Mouse (Mus musculus): ENCODE data around the gene Akr1e1. TPM values are rescaled to one million over a fixed set of nuclear protein-coding genes. Genes with fewer than 3 reads are reported as not detected.
"Not testable (repeated sequence)": the region's sequence is repeated elsewhere in the genome, so short reads cannot be mapped to it uniquely, and the experiment has no call there.

The Akr1e1 gene
- total RNA-seq (2021) = 10 to 100 TPM; 11.0 to 11.3 TPM
- long read RNA-seq, experiment 1, transcript Akr1e1-201 (10 exons, 3,463 nt) = major isoform, 13 of 17 reads
- long read RNA-seq, experiment 1, partial matches to known transcripts = 2 of 17 reads
- long read RNA-seq, experiment 1, other reads (novel, unspliced or antisense) = 2 of 17 reads
- long read RNA-seq, experiment 2, transcript Akr1e1-201 (10 exons, 3,463 nt) = major isoform, 14 of 33 reads
- long read RNA-seq, experiment 2, partial matches to known transcripts = 9 of 33 reads
- long read RNA-seq, experiment 2, other reads (novel, unspliced or antisense) = 5 of 33 reads

DNA sequence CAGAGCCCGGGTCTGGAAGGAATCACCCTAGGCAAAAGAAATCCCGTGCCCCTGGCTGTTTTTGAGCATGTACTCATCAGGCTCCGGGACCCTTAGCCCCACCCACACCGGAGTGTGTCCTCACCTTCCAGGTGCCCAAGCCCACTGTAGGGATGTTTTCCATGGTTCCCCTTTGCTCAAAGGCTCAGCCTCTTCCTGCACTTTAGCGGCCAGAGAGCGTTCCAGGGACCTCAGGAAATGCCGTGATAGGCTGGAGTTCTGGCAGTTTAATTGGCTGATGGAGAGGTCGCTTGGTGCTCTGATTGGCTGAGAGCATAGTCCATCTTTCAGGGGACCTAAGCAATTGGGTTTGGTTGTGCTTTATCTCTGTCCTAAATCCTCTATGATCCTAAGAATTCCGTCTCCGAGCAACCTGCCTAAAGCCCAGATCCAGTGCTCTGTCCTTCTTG, at the start of gene Akr1e1:
Gene Akr1e1 (minus strand): TSS at position 214 of the 449 bp plus-strand sequence.
- intact Hi-C loops (cut with DNase I) = no loop called here
- peak; percentile 73 to 82 for DNase-seq

- no peak for DNase-seq
- intact Hi-C loops (cut with DNase I) = no loop called here
Observed at GRCm38 (mm10) chr13:4658346-4658745, 49.4 kb upstream of the Akr1e1 start.

DNA sequence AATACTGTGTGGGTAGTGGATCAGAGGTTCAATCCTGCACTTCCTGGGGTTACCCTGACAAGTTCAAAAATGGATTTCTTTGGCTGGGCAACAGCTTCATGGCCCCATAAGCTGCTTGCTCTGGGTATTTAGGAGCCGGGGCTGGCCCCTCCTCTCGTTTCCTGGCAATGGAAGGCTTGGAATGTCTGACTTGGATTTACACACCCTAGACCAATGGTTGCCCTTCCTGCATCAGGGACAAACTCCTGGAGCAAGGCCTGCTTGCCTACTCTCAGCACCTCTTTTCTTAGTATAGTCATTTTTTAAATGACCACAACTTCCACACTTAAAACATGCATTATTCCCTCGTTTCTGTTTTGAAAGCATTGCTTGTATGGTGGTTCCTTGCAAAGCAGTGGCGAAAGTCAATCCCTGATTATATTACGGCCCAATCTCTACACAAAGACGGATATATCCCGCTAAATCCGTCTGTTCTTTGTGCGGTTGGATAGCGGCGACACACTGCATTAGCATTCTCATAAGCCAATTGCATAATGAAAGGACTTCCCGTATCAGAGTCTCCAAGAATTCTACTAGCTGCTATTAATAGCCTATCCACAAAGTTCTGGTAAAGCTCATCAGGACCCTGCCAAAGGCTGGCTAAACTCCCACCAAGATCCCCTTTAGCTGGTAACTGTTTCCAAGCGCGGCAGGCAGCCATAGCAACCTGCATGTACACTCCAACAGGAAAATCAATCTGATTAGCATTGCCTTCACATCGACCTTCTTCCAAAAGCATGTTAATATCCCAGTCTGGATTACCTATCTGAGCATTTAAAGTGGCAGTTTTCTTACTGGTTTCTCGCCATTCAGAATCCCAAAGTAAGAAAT, 47.5 kb upstream of the Akr1e1 start:
- no peak for DNase-seq
- intact Hi-C loops (cut with DNase I) = no loop called here

DNA sequence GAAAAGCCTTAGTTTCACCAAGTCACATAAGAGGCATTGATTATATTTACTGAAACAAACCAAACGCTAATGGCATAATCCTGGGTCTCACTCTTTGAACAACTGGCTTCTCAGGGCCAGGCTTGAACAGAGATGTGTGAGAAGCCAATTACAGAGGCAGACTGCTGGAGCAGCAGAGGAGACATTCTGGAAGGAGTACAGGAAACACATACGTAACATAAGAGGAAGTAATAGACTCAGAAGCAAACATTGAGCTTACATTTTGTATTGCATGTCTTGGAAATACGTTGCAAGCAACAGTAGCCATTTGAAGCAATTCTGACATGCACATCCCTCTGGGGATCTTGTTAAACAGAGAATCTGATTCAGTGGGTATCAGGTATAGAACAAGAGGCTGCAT, 41.2 kb upstream of the Akr1e1 start:
- intact Hi-C loops (cut with DNase I) = no loop called here
- DNase-seq = no peak

DNA sequence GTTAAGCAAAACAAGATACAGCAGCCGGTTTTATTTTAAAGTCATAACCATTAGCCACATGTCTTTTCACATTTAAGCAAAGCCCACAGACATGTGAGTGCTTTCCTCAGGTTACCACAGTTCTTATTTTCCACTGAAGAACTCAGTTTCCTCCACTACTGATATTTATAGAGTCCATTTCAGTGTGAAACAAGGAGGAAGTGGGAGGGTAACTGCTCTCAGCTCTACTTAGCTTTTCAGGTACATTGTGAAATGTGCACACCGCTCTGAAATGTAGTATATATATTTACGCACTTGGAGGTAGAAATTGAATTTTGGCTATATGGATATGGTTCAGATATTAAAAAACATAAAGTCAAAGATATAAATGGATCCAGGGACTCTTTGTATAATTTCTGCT, 36.3 kb upstream of the Akr1e1 start:
- intact Hi-C loops (cut with DNase I) = no loop called here
- no peak for DNase-seq

DNA sequence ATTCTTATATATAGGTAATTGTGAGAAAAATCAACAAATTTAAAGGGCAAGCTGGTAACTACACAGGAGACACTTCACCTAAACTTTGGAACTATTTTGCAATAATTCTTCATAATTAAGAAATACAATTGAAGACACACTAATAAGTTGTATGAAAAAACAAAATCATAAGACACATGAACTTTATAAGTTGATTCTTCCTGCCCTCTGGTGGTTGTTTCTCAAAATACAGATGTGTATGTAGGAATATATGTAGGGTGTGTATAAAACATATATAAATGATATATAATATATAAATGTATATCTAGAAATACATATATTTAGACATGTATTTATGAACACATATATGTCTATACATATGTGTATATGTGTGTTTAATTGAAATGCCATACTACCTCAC, 1.9 kb upstream of the Akr1e1 start:
- intact Hi-C loops (cut with DNase I) = no loop called here

GRCm38 (mm10) chr13:4608530-4608929, 444 bp downstream of the Akr1e1 start:
- intact Hi-C loops (cut with DNase I) = no loop called here
- DNase-seq = no peak

More for the DNA sequence above, 1.9 kb upstream of the Akr1e1 start:
- DNase-seq = no peak

- no peak for DNase-seq
- intact Hi-C loops (cut with DNase I) = no loop called here
Observed at GRCm38 (mm10) chr13:4606821-4607220, 2.2 kb downstream of the Akr1e1 start.

GRCm38 (mm10) chr13:4603431-4603830, 5.5 kb downstream of the Akr1e1 start:
- DNase-seq; intact Hi-C loops (cut with DNase I): not testable (repeated sequence)

DNA sequence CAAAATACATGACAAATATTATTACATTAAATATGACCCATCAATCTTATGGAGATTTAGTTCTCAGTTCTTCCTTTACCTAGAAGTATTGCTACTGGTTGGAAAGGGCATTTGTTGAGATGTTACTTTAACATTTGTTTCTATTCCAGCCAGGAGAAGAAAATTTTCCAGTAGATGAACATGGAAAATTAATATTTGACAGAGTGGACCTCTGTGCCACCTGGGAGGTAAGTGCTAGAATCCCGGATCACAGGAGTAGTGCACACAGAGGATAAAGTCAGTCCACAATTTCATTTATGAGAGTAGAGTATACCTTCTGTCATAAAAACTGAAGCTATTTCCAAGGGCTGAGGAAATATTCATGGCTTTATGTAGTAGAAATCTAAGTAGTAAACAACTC, 32.1 kb downstream of the Akr1e1 start:
- intact Hi-C loops (cut with DNase I) = no loop called here
- no peak for DNase-seq

DNA sequence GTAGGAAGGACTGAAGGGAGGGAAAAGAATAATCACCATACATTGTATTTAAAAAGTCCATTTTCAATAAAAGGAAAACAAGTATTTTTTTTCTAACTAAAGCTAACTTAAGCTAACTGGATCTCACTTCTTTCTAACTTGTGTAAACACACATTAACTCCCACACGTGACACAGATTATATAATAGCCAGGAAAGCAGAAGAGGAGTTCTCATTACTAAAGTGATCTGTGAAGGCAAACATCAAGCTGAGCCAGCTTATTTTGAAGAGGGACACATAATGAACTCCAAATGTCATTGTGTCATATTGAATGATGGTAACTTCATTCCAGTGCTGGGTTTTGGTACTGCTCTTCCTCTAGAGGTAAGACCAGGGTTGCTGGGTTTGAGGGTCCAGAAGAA, 35.1 kb downstream of the Akr1e1 start, which contains the start of gene Akr1c21:
Gene Akr1c21 (plus strand): TSS at position 205 of the 400 bp plus-strand sequence.
- no peak for DNase-seq
- intact Hi-C loops (cut with DNase I) = no loop called here

- DNase-seq = no peak
- intact Hi-C loops (cut with DNase I) = no loop called here
Observed at GRCm38 (mm10) chr13:4565996-4566395, 43.0 kb downstream of the Akr1e1 start.

DNA sequence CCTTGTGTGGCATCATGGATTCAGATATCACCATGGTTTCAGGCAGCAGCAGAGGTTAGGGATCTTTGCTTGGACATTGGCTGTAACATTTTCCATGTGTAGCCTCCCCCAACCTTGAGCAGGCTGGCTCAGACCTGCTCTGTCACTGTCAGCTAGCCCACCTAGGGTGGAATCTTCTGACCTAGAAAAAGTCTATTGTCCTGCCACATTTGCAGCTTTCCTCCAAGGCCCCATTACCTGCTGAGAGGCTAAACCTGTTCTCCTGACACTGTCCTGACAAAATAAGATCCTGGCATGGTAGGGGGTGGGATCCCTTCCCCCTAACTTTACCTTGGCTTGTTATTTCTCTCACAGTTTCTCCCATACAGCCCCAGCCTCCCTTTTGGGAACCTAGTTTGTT, 48.5 kb downstream of the Akr1e1 start:
- no peak for DNase-seq
- intact Hi-C loops (cut with DNase I) = no loop called here

GRCm38 (mm10) chr13:4559143-4559542, 49.8 kb downstream of the Akr1e1 start:
- intact Hi-C loops (cut with DNase I) = no loop called here
- no peak for DNase-seq

Other genes starting within 250 kb of the Akr1e1 start
- not detected for gene Akr1c6, start 174.9 kb downstream of the Akr1e1 start, total RNA-seq (2021)
- not detected for gene Akr1c20, start 85.8 kb downstream of the Akr1e1 start, total RNA-seq (2021)
- not detected for gene Akr1c21, start 35.1 kb downstream of the Akr1e1 start, total RNA-seq (2021)

All from gastrocnemius, postnatal 36 days (tissue).